Comparison of ENCODE assay signal across 1 mouse cellular context in the genomic region with DNA sequence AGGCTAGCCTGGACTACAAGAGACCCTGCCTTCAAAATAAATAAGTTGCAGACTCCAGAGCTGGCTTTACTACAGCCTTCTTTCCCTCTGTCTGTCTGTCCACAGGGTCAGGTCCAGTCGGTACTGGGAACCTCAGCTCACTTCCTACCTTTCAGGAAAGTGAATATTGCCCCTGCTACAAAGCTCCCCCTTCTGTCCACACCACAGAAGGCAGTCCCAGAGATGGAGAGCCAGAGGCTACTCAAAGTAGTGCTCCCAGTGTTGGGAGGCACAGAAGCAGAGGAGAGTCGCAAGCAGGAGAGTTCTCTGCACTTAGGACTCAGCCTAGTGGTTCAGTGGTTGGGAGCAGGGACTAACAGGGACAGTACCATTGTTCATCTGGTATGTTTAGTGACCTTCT.
TF ChIP-seq lines count a peak whose summit lies in the region.

No protein-coding gene starts in this region.

TF ChIP-seq in CH12.LX, 34 proteins besides CTCF, POLR2A, EP300 and RAD21:
- TF ChIP-seq JUND (conservative IDR thresholded peaks at IDR 0.05; ENCODE audit: low read depth, low read length) (no peak), SMC3 (IDR thresholded peaks at IDR 0.05; ENCODE audit: low read depth, low read length) (peak; percentile 44)
